7 mouse cellular contexts compared by ENCODE assay signal in the genomic region with DNA sequence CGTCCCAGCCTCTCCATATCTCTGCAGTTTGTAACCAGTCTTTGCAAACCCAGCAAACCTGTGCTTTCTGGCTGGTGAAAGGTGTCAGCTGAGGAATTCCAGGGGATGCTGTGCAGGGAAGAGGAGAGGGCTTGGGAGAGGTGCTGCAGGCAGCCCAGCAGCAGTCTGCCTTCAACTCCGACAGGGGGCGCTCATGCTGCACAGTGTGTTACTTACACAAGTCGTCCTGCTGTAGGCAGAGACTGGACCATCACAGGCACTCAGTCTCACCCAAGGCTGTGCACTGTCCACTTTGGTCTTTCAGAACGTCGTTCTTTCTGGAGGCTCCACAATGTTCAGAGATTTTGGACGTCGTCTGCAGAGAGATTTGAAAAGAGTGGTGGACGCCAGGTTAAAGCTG.
DNase-seq lines count a peak whose midpoint lies in the region; ATAC-seq and TF ChIP-seq lines count a peak whose summit lies in the region.

No protein-coding gene starts in this region.

- peak; percentile 77 for DNase-seq in ovary, adult 18-20 months (ENCODE audit: low spot score)
- DNase-seq in ovary, postnatal 10 days (ENCODE audit: low spot score), result no peak
- peak; percentile 85 for DNase-seq in brain, adult 2 months (ENCODE audit: low read depth, low spot score)
- peak; percentile 67 for DNase-seq in embryonic facial prominence, embryonic 11.5 days (ENCODE audit: low spot score)
- peak; percentile 43 to 68 for DNase-seq in layer of hippocampus, adult 18-20 months (ENCODE audit: low spot score in 2 of 2)
- DNase-seq in midbrain, postnatal 0 days (ENCODE audit: low spot score), result peak; percentile 64
- peak; percentile 16 for DNase-seq in thymus, postnatal 0 days (ENCODE audit: low spot score)

- no peak overlapping the region for H3K27ac ChIP-seq in embryonic facial prominence, embryonic 11.5 days (replicated peaks; ENCODE audit: low read depth, low read length)
- no peak overlapping the region for H3K27ac ChIP-seq in midbrain, postnatal 0 days (ENCODE audit: low read depth, low read length)

- no peak overlapping the region for H3K4me2 ChIP-seq in embryonic facial prominence, embryonic 11.5 days (ENCODE audit: low read depth, low read length)
- H3K4me2 ChIP-seq in midbrain, postnatal 0 days (ENCODE audit: low read depth, low read length, poor library complexity, severe bottlenecking), result no peak overlapping the region

- no peaks in the 10 kb centered on the region for H3K9me3 ChIP-seq in embryonic facial prominence, embryonic 11.5 days (replicated peaks; ENCODE audit: control insufficient read depth, low read length)
- H3K9me3 ChIP-seq in midbrain, postnatal 0 days (ENCODE audit: low read length), result no peaks in the 10 kb centered on the region

- no peak for ATAC-seq in embryonic facial prominence, embryonic 11.5 days (replicated peaks; ENCODE audit: insufficient number of reproducible peaks, low FRiP score, low TSS enrichment, low read depth)
- ATAC-seq in midbrain, postnatal 0 days (ENCODE audit: low FRiP score), result no peak

- peak; percentile 67 for TF ChIP-seq CTCF in midbrain, postnatal 0 days (IDR thresholded peaks at IDR 0.05)

- no peaks in the 10 kb centered on the region for H3K36me3 ChIP-seq in embryonic facial prominence, embryonic 11.5 days (replicated peaks; ENCODE audit: control insufficient read depth, insufficient read depth, low read depth, low read length)
- no peaks in the 10 kb centered on the region for H3K36me3 ChIP-seq in midbrain, postnatal 0 days (ENCODE audit: insufficient read depth, low read length)

- WGBS in embryonic facial prominence, embryonic 11.5 days, result 52% methylated on average over 9 of the region's 9 CpGs
- 50% methylated on average over 9 of the region's 9 CpGs for WGBS in midbrain, postnatal 0 days

- no peak overlapping the region for H3K9ac ChIP-seq in embryonic facial prominence, embryonic 11.5 days (replicated peaks; ENCODE audit: low read length)
- H3K9ac ChIP-seq in midbrain, postnatal 0 days (replicated peaks; ENCODE audit: low read length, poor library complexity, severe bottlenecking), result no peak overlapping the region

- no peak overlapping the region for H3K4me3 ChIP-seq in embryonic facial prominence, embryonic 11.5 days (ENCODE audit: low read depth, low read length)
- H3K4me3 ChIP-seq in midbrain, postnatal 0 days (ENCODE audit: low read depth, low read length), result no peak overlapping the region

- H3K4me1 ChIP-seq in embryonic facial prominence, embryonic 11.5 days (ENCODE audit: control insufficient read depth, insufficient read depth, low read length), result no peaks in the 10 kb centered on the region
- no peaks in the 10 kb centered on the region for H3K4me1 ChIP-seq in midbrain, postnatal 0 days (ENCODE audit: insufficient read depth, low read length)

- H3K27me3 ChIP-seq in embryonic facial prominence, embryonic 11.5 days (ENCODE audit: control insufficient read depth, insufficient read depth, low read length), result no peaks in the 10 kb centered on the region
- no peaks in the 10 kb centered on the region for H3K27me3 ChIP-seq in midbrain, postnatal 0 days (ENCODE audit: insufficient read depth, low read length)
